Mouse (Mus musculus) CD4-positive naive resting alpha-beta T cell, adult 57 days (primary cell): ENCODE data around the gene Usp38. TPM values are rescaled to one million over a fixed set of nuclear protein-coding genes. Genes with fewer than 3 reads are reported as not detected.

Source experiments
- total RNA-seq: library from RNA; stranded (reverse); gene quantifications from one replicate; pipeline ENCODE4 v1.2.4, GENCODE M21; 2023

Usp38 gene
- 78.9 TPM for total RNA-seq

GRCm38 (mm10) chr8:81014789-81015699, at the start of gene Usp38:
TSS of gene Usp38 (minus strand) at chr8:81014928.

Other genes with a start within 250 kb of the Usp38 start
- gene Gab1, start 134.4 kb downstream of the Usp38 start, total RNA-seq, result 0.53 TPM